In genomic region chr7:141566587-141566986, GRCm38 (mm10) we compare ENCODE assay signal across 15 mouse cellular contexts. TPM values are rescaled to one million over a fixed set of nuclear protein-coding genes. Genes with fewer than 3 reads are reported as not detected.
DNase-seq lines count a peak whose midpoint lies in the region; ATAC-seq and TF ChIP-seq lines count a peak whose summit lies in the region.
"Had no signal": no experiment of that assay in that cellular context is flagged by ENCODE, and none has a peak within 500 bp of the region (broad histone marks: within the 10 kb centered on the region; RNA-seq: fewer than 3 reads in every experiment).

No protein-coding gene starts in this region.

- ATAC-seq in kidney, embryonic 14.5 days (ENCODE audit: low FRiP score, low TSS enrichment) = no peak

- no peak for TF ChIP-seq POLR2A in bone marrow macrophage, adult 2 months (IDR thresholded peaks at IDR 0.05; ENCODE audit: borderline replicate concordance, low read depth, low read length)

- peaks cover 4% of the 10 kb centered on the region; the same call in 1 of the 2 replicates for H3K36me3 ChIP-seq in kidney, embryonic 14.5 days (ENCODE audit: control insufficient read depth, insufficient read depth, low read length)
- H3K36me3 ChIP-seq: embryonic facial prominence, embryonic 15.5 days had no signal

- TF ChIP-seq CTCF in layer of hippocampus, adult 2 months (conservative IDR thresholded peaks at IDR 0.05) = no peak
- TF ChIP-seq CTCF in bone marrow macrophage, adult 2 months (IDR thresholded peaks at IDR 0.05; ENCODE audit: low read depth, low read length) = no peak

- H3K4me1 ChIP-seq in bone marrow macrophage, adult 2 months (ENCODE audit: control insufficient read depth, insufficient read depth, low read length) = peaks cover 51% of the 10 kb centered on the region
- peaks cover 14% of the 10 kb centered on the region; the same call in 1 of the 2 replicates for H3K4me1 ChIP-seq in kidney, embryonic 14.5 days (ENCODE audit: control insufficient read depth, insufficient read depth, low read length)

- no peaks in the 10 kb centered on the region for H3K9me3 ChIP-seq in kidney, embryonic 14.5 days (ENCODE audit: control insufficient read depth, low read length)
- H3K9me3 ChIP-seq: embryonic facial prominence, embryonic 15.5 days; heart, embryonic 12.5 days; megakaryocyte, embryonic 14.5 days had no signal

- no peak overlapping the region for H3K9ac ChIP-seq in kidney, embryonic 14.5 days (ENCODE audit: low read depth, low read length)
- H3K9ac ChIP-seq: embryonic facial prominence, embryonic 15.5 days; heart, embryonic 12.5 days had no signal

- peak overlapping the region; percentile 73; the same call in 1 of the 2 replicates for H3K27ac ChIP-seq in layer of hippocampus, adult 2 months
- 0 out of 2 replicates have a peak overlapping the region, but pooled peaks have one; percentile 41 for H3K27ac ChIP-seq in bone marrow macrophage, adult 2 months (ENCODE audit: insufficient read depth, low read depth, low read length)
- H3K27ac ChIP-seq in kidney, embryonic 14.5 days (ENCODE audit: low read depth, low read length) = no peak overlapping the region
- H3K27ac ChIP-seq: embryonic facial prominence, embryonic 15.5 days had no signal

- 85% methylated on average over 7 of the region's 7 CpGs for WGBS in kidney, embryonic 14.5 days

- no peak overlapping the region for H3K4me3 ChIP-seq in layer of hippocampus, adult 2 months
- no peak overlapping the region for H3K4me3 ChIP-seq in bone marrow macrophage, adult 2 months (ENCODE audit: insufficient read depth, low read length)
- H3K4me3 ChIP-seq in kidney, embryonic 14.5 days (ENCODE audit: low read length) = no peak overlapping the region
- H3K4me3 ChIP-seq: embryonic facial prominence, embryonic 15.5 days; heart, embryonic 12.5 days; megakaryocyte, embryonic 14.5 days had no signal

- no peaks in the 10 kb centered on the region for H3K27me3 ChIP-seq in kidney, embryonic 14.5 days (ENCODE audit: control insufficient read depth, insufficient read depth, low read length)
- H3K27me3 ChIP-seq: embryonic facial prominence, embryonic 15.5 days; heart, embryonic 12.5 days; megakaryocyte, embryonic 14.5 days had no signal

- no peak overlapping the region for H3K4me2 ChIP-seq in kidney, embryonic 14.5 days (replicated peaks; ENCODE audit: low read depth, low read length)
- H3K4me2 ChIP-seq: embryonic facial prominence, embryonic 15.5 days; heart, embryonic 12.5 days had no signal

- DNase-seq in cerebellum, adult 9-11 months = peak; percentile 37
- no peak for DNase-seq in cerebellum, postnatal 36 days
- DNase-seq in layer of hippocampus, adult 2 months (ENCODE audit: low spot score in 2 of 2) = peak in 1 of 2 experiments; percentile 41
- no peak for DNase-seq in layer of hippocampus, adult 8-10 months (ENCODE audit: low spot score in 2 of 2)
- peak; percentile 36 for DNase-seq in R1 (ENCODE audit: low read depth, low spot score)
- DNase-seq: heart, postnatal 36 days; kidney, adult 11 months; layer of hippocampus, postnatal 36 days; lung, adult 18-20 months; thymus, postnatal 14 days had no signal

RNA-seq across cellular contexts. Expression of gene Ap2a2, which starts 4.6 kb away (rescaled TPM):
- 100 to 1,000 TPM; 226 to 243 TPM for total RNA-seq in layer of hippocampus, adult 2 months (2021)
- 100 to 1,000 TPM; 217 to 253 (median 230) TPM for total RNA-seq in layer of hippocampus, adult 8-10 months (2022)
- polyA plus RNA-seq in bone marrow macrophage, adult 2 months (2012; ENCODE audit: insufficient read depth, insufficient read length, missing spikeins) = 103 and 114 TPM in 2 replicates
- 47.0 and 76.3 TPM in 2 replicates for polyA plus RNA-seq in kidney, embryonic 14.5 days (2014; fragmentation: Nextera tagmentation; extraction: Ambion mirVana)

RNA-seq across cellular contexts. Expression of gene Chid1, which starts 26.9 kb away (rescaled TPM):
- total RNA-seq in layer of hippocampus, adult 2 months (2021) = 10 to 100 TPM; 83.1 to 85.1 TPM
- total RNA-seq in layer of hippocampus, adult 8-10 months (2022) = 10 to 100 TPM; 74.8 to 80.6 (median 76.0) TPM
- polyA plus RNA-seq in bone marrow macrophage, adult 2 months (2012; ENCODE audit: insufficient read depth, insufficient read length, missing spikeins) = 16.3 TPM in 2 replicates
- polyA plus RNA-seq in kidney, embryonic 14.5 days (2014; fragmentation: Nextera tagmentation; extraction: Ambion mirVana) = 28.9 and 38.8 TPM in 2 replicates

Comparison
In these comparisons a context has a peak if more than half of its experiments do, and no peak if none do; other contexts are left out.
1. DNase-seq: peak in cerebellum, adult 9-11 months (single experiment) and R1 (single experiment); none in cerebellum, postnatal 36 days (0 of 2) and layer of hippocampus, adult 8-10 months (0 of 2).